Mouse (Mus musculus) megakaryocyte progenitor cell, adult 5-6 weeks (primary cell): ENCODE results near the gene Ccpg1os. TPM values are rescaled to one million over a fixed set of nuclear protein-coding genes. Genes with fewer than 3 reads are reported as not detected.

ENCODE experiments used
- total RNA-seq, 2 experiments: library from RNA; stranded (forward) in 1 of 2; stranded (reverse) in 1 of 2; fragments of 157-497, 149-512 nt in 1 of 2; fragments of 200-1000 nt in 1 of 2; gene quantifications; 2 replicates each; pipeline versions ENCODE4 v1.2.3 to v1.2.4; 2015 to 2017

The Ccpg1os gene
- total RNA-seq, 2 experiments from 2014 or later: 8.0 to 10.4 TPM

Other genes starting within 250 kb of the Ccpg1os start
- gene Prtg, start 178.5 kb downstream of the Ccpg1os start, total RNA-seq (2015): not detected in 2 replicates
- not detected in 2 replicates for gene Prtg, start 178.5 kb downstream of the Ccpg1os start, total RNA-seq (2017)
- not detected in 2 replicates for gene Pygo1, start 59.7 kb downstream of the Ccpg1os start, total RNA-seq (2015)
- 0.03 TPM in 1 of 2 replicates, not detected in the other for gene Pygo1, start 59.7 kb downstream of the Ccpg1os start, total RNA-seq (2017)
- 0.07 and 0.91 TPM in 2 replicates for gene Dyx1c1, start 26.6 kb downstream of the Ccpg1os start, total RNA-seq (2015)
- gene Dyx1c1, start 26.6 kb downstream of the Ccpg1os start, total RNA-seq (2017): 0.58 TPM in 1 of 2 replicates, not detected in the other
- gene Gm44503, start 26.5 kb downstream of the Ccpg1os start, total RNA-seq (2015): not detected in 2 replicates
- gene Gm44503, start 26.5 kb downstream of the Ccpg1os start, total RNA-seq (2017): 0.07 TPM in 1 of 2 replicates, not detected in the other
- gene Ccpg1, start within 50 bp of the Ccpg1os start, total RNA-seq (2015): 25.8 and 26.6 TPM in 2 replicates
- gene Ccpg1, start within 50 bp of the Ccpg1os start, total RNA-seq (2017): 48.7 and 49.7 TPM in 2 replicates
- 35.3 and 47.1 TPM in 2 replicates for gene Pigb, start 55.0 kb upstream of the Ccpg1os start, total RNA-seq (2015)
- 7.4 and 7.8 TPM in 2 replicates for gene Pigb, start 55.0 kb upstream of the Ccpg1os start, total RNA-seq (2017)
- gene Rab27a, start 59.5 kb upstream of the Ccpg1os start, total RNA-seq (2015): 63.5 and 65.1 TPM in 2 replicates
- 161 and 179 TPM in 2 replicates for gene Rab27a, start 59.5 kb upstream of the Ccpg1os start, total RNA-seq (2017)
- 0.44 and 0.78 TPM in 2 replicates for gene Khdc3, start 116.5 kb upstream of the Ccpg1os start, total RNA-seq (2015)
- gene Khdc3, start 116.5 kb upstream of the Ccpg1os start, total RNA-seq (2017): 0.20 and 0.92 TPM in 2 replicates
- not detected in 2 replicates for gene Gm20509, start 117.1 kb upstream of the Ccpg1os start, total RNA-seq (2015)
- gene Gm20509, start 117.1 kb upstream of the Ccpg1os start, total RNA-seq (2017): 0.37 TPM in 1 of 2 replicates, not detected in the other
- gene Rsl24d1, start 128.0 kb upstream of the Ccpg1os start, total RNA-seq (2015): 137 and 140 TPM in 2 replicates
- 232 and 254 TPM in 2 replicates for gene Rsl24d1, start 128.0 kb upstream of the Ccpg1os start, total RNA-seq (2017)